Mouse (Mus musculus): Measurements from ENCODE around the gene Sdhaf1.
A peak's percentile ranks its signal among the peaks of the same experiment; 100 is the strongest.

The Sdhaf1 gene

DNA sequence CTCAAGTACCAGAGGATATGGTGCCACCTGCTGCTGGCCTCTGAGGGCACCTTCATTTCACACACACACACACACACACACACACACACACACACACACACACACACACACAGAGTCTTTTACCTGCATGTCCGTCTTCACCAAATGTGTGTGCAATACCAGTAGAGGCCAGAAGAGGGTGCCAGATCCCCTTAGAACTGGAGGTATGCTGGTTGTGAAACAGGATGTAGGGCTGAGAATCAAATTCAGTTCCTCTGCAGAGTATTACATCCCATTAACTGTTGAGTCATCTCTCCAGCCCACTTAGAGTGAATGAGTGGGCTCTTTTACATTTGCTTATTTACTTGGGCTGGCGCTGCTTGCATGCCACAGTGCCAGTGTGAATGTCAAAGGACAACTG, 1.7 kb upstream of the Sdhaf1 start:
- DNase-seq (ENCODE audit: low spot score): peak; percentile 25

DNA sequence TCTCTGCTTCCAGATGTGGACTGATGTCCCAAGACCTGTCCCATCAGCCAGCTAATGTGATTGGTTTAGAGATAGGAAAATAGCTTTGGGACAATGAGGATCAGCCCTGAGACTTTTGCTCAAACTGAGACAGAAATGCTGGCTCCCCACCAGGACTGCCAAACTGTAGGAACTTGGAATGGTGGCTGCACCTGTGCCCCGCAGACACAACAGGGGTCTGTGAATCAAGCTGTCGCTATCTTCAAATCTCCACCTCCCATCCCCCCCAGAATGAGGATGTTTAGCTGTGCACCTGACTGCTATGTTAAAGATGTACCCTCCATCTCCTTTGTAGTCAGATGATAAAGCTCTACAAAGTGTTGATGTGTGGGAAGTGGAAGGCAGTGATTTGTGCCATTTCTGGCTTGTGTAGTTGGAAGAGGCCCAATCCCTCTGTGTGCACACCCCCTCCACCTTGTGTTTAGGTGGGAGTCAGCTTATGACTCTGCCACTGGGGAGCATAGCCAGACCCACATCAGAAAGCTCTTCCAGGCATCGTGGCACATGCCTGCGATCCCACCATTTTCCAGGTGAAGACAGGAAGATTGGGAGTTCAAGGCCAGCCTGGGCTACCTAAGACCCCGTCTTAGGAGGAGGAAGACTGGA, 727 bp upstream of the Sdhaf1 start:
- no peak for DNase-seq (ENCODE audit: low spot score)

DNA sequence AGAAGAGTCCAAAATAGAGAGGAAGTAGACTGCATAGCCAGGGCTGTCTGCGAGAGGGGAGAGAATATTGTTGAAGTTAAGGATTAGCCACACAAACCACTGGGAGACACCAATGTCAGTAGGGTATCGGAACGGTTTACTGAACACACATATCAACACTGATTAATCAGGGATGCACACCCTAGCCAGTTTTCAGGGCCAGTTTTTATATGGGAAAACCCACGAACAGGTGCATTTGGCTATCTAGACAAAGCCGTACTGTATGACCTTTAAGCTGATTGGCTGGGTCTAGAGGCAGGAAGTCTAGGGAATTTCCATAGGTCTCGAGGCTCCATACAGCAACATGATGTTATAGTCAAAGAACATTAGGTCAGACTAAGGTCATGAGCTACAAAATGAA, 830 bp downstream of the Sdhaf1 start:
- no peak for DNase-seq (ENCODE audit: low spot score)

DNA sequence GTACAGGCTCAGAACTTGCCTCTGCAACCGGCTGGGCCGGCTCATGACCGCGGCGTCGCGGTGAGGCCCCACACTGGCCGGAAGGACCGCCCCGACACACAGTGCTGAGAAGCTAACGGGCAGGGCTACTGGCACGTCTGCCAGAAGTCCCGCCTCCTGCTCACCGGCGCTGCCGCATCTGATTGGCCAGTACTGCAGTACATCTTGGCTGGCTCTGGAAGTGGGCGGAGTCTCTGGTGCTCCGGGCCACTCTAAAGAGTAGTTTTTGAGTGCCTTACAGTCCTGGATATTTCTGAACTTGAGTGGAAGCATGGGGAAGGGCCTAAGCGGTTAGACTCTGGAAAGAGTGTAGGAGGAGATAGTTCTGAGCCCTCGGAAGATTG, 1.4 kb downstream of the Sdhaf1 start:
- DNase-seq (ENCODE audit: low spot score): peak; percentile 95

DNA sequence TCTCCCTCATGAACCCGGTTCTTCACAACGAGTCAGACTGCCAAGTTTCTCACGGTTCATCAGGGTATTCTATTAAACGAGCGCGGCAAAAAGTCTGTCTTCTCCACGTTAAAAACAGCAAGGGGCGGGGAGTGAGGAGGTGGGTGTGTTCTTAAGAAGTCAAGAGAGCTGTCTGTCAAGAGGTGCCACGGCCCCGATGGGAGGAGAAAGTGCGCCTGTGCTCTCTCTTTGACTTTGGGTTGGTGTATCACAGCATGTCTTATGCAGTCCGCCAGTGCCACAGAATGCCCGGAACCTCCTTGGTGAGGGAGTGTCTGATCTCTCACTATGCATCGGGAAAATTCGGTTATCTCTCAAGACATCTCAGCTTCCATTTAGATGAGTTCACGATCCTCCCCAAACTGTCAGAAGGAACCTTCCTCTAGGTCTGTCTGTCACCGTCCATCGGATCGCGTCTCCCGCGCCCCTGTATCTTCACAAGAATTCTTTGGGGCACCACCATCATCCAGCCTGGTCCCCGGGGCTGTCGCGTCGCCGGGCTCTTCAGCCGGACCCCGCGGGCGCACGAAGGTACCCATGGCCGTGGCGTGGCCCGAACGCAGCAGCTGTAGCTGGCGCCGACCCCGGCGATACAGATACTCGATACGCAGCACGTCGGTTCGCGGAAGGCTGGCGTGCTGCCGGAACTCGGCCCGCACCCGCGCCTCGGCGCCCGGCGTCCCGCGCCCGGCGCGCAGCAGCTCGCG, 2.0 kb downstream of the Sdhaf1 start, which contains the start of gene E130208F15Rik:
Gene E130208F15Rik, plus strand, starts transcription at position 202 of the 746 bp plus-strand sequence.
- peak; percentile 86 for DNase-seq (ENCODE audit: low spot score)

DNA sequence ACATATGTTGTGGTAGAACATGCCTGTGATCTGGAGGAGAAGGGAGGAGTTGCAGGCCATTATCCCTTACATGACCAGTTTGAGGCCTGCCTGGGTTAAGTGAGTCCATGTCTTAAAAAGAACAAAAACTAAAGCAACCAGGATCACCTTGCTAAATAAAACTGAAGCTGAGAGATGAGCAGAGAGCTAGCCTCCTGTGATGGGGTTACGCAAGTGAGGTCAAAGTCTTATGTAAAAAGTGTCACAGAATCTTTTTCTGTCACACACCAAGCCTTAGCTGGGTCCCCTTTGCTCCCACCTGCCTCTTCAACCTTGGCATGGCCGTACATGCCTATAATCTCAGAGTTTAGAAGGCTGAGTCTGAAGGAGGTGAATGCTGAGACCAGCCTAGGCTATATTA, 2.7 kb downstream of the Sdhaf1 start:
- DNase-seq (ENCODE audit: low spot score): no peak

DNA sequence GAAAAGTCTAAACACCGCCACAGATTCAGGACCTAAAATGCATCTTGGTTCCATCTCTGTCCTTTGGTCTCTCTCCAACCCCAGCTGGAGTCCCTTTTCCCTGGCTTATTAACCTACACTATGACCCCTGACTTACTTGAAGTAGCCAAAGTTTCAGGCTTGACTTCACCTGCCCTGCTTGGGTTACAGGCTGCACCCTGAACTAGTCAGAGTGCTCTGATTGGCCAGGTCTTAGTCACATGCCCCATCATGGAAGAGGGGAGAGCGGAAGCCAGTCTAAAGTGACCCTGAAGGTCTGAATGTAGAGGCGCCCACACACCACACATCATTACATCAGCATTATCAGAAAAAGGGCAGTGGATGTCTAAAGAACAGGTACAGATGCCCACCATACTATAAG, 5.6 kb downstream of the Sdhaf1 start:
- DNase-seq (ENCODE audit: low spot score): no peak

DNA sequence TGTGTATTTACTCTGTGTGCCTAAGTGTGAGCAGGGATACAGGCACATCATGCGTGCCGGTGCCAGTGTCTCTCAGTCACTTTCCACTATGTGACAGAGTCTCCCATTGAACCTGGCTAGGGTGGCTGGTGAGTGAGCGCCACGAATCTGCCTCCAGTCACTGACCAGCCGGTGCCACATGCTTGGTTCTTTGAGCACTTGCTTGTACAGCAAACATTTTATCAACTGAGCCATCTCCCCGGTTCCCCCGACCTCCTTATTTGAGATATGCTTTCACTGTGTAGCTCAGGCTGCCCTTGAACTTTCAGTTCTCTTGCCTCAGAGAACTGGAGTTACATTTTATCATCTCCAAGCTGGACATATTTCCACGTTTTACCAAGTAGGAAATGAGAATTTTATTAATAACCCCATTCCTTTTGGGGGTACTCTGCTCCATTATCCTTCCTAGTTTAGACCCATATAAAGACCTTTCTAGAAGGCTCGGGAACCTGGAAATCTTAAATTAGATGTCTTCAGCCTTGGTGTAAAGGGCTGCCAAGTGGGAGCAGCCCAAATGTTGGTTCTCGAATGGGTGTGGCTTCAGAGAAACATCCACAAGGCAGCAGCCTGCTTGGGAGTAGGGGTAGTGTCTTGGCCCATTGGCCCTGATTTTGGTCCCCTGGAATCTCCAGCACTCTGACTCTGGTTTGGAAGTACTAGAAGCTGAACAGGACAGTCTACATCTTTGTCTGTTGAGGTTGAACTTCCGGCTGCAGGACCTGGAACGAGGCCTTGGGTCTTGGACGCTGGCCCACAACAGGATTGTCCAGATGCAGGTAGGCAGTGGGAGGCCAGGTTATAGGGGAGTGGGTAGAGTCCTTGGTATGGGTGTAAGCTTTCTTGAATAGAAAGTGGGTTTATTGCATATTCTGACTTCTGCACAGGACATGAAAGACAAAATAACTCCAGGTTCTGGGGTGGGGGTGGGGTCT, 7.9 kb downstream of the Sdhaf1 start:
- no peak for DNase-seq (ENCODE audit: low spot score)

DNA sequence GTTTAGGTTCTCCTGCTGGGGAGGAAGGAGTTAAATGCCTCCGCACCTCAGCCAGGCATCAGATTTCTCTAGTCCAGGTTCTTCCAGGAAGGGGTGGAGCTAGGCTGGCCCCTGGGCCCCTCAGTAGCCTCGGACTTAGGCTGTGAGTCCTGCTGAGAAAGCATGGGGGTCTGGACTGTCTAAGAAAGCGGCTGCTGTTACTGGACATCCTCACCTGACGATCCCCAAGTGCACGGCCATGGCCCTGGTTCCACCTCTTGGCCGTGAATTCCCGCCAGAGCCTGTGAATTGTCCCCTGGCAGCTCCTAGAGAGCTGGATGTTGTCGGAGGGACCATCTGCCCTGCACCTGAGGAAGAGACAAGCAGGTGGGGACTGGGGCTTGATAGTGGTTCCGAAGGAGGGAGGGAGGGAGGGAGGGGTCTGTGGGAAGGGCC, 9.0 kb downstream of the Sdhaf1 start, which contains the start of gene Syne4:
Gene Syne4, plus strand, starts transcription at position 87 of the 435 bp plus-strand sequence.
- no peak for DNase-seq (ENCODE audit: low spot score)

DNA sequence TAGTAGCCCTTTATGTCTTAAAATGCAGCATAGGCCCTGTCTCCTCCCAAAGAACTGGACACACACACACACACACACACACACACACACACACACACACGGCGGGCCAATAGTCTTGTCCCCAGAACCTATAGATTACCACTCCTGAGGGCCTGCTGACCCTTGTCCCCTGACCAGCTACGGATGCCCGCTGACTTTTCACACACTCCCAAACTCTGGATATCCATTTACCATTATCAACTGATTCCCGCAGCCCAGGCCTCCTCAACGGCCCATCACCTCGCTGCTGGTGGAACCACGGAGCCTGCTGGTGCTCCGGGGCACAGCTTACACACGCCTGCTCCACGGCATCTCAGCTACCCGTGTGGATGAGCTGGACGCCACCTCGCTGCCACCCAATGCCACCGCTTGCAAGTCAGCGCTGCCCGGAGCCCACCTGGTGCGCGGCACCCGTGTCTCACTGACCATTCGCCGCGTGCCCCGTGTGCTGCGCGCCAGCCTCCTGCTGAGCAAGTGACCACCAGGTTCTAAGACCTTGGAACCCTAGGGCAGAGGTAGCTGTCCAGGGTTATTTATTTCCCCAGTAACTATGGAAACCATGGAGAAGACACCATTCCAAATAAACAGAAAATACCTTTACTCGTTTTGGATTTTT, 9.9 kb downstream of the Sdhaf1 start:
- DNase-seq (ENCODE audit: low spot score): no peak

DNA sequence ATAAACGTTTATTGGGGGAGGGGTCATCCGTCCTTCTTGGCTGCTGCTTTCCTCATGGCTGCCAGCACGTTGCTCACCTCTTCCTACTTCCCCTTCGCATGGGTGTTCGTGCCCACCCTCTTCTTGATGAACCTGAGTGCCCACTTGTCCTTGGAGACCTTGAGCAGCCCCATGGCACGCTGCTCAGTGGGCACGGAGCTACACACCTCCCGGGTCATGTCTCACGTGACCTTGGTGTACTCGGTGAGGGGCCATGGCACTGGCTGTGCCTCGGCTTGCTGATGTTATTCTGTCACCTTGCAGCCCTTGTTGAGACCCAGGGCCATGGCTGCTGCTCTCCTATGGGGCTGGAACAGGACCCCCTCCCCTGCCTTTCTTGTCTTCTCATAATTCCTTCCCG, 13.6 kb downstream of the Sdhaf1 start:
- DNase-seq (ENCODE audit: low spot score): no peak

DNA sequence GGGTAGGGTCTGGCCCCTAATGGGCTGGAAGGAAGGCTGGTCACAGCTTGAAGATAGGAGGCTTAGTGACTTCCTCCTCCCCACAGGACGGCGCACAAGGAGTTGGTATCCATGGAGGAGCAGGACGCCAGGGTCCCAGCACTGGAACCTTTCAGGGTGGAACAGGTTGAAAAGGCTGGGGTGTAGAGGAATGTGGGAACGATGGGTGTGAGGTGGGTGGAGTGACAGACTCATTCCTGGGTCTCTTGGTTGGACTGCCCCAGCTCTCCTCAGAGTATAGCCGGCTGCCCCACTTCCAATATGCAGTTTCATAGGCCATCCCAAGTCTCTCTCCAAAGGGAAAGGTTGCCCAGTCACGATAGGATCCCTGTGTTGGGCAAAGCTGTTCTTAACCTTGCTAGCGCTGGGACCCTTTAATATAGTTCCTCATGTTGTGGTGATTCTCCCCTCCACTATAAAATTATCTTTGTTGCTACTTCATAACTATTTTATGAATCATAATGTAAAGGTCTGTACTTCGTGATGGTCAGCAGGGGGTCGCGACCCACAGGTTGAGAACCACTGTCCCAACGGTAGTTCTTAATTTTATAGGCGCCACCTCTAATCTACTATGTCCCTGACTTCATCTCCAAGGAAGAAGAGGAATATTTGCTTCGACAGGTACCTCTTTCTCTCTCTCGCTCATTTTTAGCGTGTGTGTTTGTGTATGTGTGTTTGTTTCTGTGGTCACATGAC, 14.1 kb downstream of the Sdhaf1 start:
- no peak for DNase-seq (ENCODE audit: low spot score)

DNA sequence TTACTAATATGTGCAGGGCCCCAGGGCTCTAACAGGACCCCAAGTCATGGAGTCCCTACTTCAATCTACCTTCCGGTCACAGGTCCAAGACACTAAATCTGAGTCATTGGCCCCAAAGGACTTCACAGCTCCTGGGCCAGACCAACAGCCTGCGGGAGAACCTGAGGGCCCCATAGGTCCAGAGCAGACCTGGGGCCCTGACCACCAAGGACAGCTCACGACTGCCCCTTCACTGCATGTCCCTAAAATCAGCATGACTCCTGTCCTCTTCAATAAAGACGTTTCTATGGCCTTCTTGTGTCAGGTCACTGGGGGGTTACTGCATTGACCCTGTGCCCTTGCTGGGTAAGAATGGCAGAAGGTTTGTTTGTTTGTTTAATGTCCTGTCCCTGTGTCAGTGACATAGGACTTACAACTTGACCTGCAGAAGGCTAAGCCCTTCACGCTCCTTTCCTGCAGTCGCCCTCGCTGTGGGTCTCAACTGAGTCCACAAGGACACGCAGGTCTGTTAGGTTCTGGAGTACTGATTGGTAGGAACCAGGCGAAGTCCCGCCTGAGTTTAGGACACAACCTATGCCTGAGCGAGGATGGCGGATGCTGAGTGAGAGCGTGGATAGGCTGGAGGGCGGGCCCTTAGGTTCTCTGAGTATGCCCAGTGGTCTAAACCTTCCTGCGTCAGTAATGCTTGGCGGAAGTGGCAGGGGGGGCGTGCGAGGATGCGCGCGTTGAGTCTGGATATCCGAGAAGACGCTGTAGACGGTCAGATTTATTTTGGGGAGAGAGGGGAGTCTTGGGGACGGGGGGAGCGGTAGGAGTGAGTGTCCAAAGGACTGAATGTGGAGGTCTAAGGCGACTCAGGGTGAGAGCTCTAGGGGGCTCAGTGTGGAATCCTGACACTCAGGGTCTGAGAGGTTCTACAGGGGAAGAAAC, 15.4 kb downstream of the Sdhaf1 start, which contains the start of gene Alkbh6:
Gene Alkbh6, plus strand, starts transcription at position 642 of the 930 bp plus-strand sequence.
- DNase-seq (ENCODE audit: low spot score): peak; percentile 93

DNA sequence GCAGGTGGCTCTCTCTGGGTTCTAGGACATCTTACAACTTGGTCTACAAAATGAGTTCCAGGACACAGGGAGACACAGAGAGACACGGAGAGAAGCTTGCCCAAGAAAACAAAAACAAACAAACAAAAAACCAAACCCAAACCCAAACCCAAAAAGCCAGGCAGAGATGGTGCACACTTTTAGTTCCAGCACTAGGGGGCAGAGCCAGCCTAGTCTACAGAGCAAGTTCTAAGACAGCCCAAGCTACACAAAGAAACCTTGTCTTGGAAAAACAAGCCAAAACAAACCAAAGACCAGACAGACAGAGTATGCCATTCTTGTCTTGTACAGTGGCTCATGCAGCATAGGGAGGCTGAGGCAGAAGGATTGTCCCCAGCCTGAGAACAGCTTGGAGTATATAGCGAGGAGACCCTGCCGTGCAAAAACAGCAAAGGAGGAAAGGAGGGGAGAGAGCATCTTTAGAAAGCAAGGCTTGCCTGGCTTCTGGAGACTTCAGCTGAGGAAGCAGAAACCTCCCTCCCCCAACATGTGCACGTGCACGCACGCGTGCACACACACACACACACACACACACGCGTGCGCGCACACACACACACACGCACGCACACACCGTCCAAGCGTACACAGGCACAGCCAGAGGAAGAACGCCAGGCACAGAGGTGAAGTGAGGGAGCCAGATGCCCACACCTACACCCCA, 17.5 kb downstream of the Sdhaf1 start:
- peak; percentile 59 for DNase-seq (ENCODE audit: low spot score)

DNA sequence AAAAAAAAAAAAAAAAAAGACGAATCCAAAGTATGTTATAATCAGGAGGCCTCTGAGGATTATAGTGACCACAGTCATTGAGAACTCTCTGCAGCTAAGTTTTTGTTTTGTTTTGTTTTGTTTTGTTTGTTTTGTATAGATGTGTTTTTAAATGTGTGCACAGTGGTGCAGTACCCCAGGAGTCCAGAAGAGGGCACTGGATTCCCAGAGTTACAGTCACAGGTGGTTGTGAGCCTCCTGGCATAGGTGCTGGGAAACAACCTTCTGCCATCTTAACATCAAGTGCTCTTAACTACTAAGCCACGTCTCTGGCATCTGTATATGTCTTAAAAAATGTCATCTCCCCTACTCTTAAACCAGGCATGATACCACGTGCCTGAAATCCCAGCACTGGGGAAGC, 22.8 kb downstream of the Sdhaf1 start:
- peak; percentile 46 for DNase-seq (ENCODE audit: low spot score)

DNA sequence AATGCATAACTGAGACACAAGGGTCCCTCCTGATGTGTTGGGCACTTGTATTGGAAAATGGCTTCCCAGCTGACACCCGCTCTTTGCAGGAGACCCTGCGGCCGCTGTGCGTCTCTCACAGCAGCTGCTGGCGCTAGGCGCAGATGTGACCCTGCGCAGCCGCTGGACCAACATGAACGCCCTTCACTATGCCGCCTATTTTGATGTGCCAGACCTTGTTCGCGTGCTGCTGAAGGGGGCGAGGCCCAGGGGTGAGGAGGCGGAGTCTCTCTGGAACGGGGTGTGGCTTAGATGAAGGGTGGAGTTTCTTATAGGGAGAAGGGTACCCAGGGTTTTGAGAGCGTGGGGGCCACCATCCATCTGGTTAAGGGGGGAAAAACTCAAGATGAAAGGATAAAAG, 26.4 kb downstream of the Sdhaf1 start:
- no peak for DNase-seq (ENCODE audit: low spot score)

DNA sequence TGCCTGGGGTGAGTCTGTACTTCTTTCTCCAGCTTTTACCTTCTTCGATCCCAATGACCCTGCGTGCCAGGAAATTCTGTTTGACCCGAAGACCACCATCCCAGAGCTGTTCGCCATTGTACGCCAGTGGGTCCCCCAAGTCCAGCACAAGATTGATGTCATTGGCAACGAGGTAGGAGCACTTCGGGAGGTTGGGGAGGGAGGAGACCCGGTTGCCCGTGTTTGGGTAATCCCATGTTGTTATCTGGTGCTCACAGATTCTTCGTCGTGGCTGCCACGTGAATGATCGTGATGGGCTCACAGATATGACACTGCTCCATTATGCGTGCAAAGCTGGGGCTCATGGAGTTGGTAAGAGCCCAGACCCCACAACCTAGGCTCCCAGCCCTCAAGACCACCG, 26.9 kb downstream of the Sdhaf1 start:
- DNase-seq (ENCODE audit: low spot score): no peak

DNA sequence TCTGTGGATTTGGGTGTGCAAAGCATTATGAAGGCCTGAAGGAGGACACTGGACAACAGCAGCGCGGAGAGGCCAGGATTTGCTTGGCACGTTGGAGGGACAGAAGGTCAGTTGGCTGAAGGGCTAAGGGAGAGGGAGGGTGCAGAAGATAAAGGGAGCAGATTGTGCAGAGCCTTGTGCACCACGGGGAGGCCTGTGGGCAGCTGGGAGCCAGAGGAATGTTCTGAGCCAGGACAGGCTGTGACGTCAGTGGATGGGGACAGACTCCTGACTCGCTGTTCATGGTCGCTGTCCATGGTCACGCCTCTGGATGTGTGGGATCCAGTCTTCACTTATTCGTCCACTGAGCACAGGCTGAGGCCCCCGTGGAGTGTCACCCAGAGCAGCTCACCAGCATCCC, 28.6 kb downstream of the Sdhaf1 start:
- DNase-seq (ENCODE audit: low spot score): peak; percentile 86

DNA sequence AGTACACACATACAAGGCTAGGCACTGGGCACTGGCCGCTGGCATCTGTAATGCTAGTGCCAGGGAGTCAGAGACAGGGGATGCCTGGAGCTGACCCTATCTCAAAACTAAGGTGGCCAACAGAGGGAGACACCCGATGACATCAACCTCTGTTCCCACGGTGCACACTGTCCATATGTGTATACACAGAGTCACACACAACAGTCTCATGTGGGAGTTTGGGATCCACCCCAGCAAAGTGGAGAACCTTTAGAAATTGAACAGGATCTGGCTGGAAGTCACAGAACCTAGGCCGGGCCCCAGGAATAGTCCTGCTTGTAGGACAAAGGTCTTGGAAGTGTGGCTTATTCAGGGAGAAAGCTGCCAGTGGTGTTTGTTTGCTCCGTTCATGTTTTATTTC, 29.4 kb downstream of the Sdhaf1 start:
- peak; percentile 62 for DNase-seq (ENCODE audit: low spot score)

All from adipocyte (in vitro differentiated cells).